8 mouse cellular contexts compared by ENCODE assay signal in the genomic region with DNA sequence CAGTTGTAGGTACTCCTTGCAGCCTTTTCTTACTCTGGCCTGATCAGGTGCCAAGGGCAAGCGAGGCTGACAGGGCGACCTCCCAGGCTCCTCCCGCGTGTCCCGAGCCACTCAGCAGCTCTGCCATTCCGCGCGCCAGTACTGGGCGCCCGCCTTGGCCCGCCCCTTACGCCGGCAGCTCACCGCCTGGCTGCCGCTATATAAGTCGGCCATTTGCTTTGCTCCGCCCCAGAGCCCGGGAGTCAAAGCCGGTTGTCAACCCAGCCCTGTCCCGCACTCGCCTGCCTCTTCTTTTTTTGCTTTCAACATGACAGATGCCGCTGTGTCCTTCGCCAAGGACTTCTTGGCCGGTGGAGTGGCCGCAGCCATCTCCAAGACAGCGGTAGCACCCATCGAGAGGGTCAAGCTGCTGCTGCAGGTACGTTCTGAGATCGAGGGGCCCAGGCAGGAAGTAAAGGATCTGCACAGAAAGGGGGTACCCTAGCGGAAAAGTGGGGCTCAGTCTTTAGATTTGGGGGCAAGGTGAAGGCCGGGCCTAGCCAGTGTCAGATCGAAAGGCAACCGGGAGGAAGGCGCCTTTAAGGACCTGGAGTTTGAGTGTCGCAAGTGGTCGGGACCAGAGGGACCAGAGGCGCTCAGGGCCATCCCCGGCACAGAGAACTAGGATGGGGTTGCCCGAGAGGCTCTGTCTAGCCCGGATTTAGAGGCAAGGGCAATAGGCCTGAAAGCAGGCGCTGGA. TPM values are rescaled to one million over a fixed set of nuclear protein-coding genes. Genes with fewer than 3 reads are reported as not detected.
DNase-seq lines count a peak whose midpoint lies in the region; ATAC-seq and TF ChIP-seq lines count a peak whose summit lies in the region.

Gene Slc25a5, plus strand, starts transcription at position 228 of the 739 bp plus-strand sequence.

- peak within 1 kb of the TSS; percentile 61 for H3K4me2 ChIP-seq in lung, embryonic 14.5 days

- 8% methylated on average over 41 of the region's 41 CpGs for WGBS in cerebellum, adult 2 months
- WGBS in lung, embryonic 14.5 days, result 12% methylated on average over 41 of the region's 41 CpGs

- no peak for TF ChIP-seq EP300 in MEL (IDR thresholded peaks at IDR 0.05; ENCODE audit: low read depth in 1 of 2, low read length in 2 of 2)

- peak within 1 kb of the TSS; percentile 99 for H3K9ac ChIP-seq in MEL (ENCODE audit: control insufficient read depth, low read depth, low read length, poor library complexity, severe bottlenecking)
- H3K9ac ChIP-seq in lung, embryonic 14.5 days, result peak within 1 kb of the TSS; percentile 68

- H3K27me3 ChIP-seq in MEL (ENCODE audit: control insufficient read depth in 1 of 2, insufficient read depth in 2 of 2, low read length in 2 of 2), result no peaks in the 10 kb centered on the region
- H3K27me3 ChIP-seq in cerebellum, adult 2 months (ENCODE audit: control insufficient read depth, insufficient read depth, low read length), result no peaks in the 10 kb centered on the region
- H3K27me3 ChIP-seq in lung, embryonic 14.5 days (ENCODE audit: insufficient read depth, low read length), result no peaks in the 10 kb centered on the region

- H3K79me2 ChIP-seq in MEL (ENCODE audit: control insufficient read depth, insufficient read depth, low read length, poor library complexity), result peaks cover 15% of the 10 kb centered on the region

- peaks cover 3% of the 10 kb centered on the region in 2 experiments; a peak in 3 of 4 replicates for H3K4me1 ChIP-seq in MEL (ENCODE audit: control insufficient read depth in 1 of 2, insufficient read depth in 2 of 2, low read length in 2 of 2)
- peaks cover 3% of the 10 kb centered on the region; the same call in 1 of the 2 replicates for H3K4me1 ChIP-seq in cerebellum, adult 2 months (ENCODE audit: control insufficient read depth, insufficient read depth, low read length)
- H3K4me1 ChIP-seq in lung, embryonic 14.5 days (ENCODE audit: insufficient read depth), result no peaks in the 10 kb centered on the region

- peak; percentile 87 for DNase-seq in MEL (ENCODE audit: low read depth, low spot score)
- peak; percentile 85 to 92 for DNase-seq in cerebellum, adult 2 months
- DNase-seq in forelimb bud, embryonic 11.5 days (ENCODE audit: low read depth, low spot score), result peak; percentile 73
- peak; percentile 89 for DNase-seq in heart, postnatal 4 days
- DNase-seq in layer of hippocampus, adult 8-10 months (ENCODE audit: low spot score in 2 of 2), result peak; percentile 76 to 81
- peak; percentile 91 for DNase-seq in lung, embryonic 14.5 days
- DNase-seq in thymus, adult 18-20 months, result peak; percentile 77 to 83

- H3K27ac ChIP-seq in MEL (ENCODE audit: control insufficient read depth, low read depth, low read length), result peak within 1 kb of the TSS; percentile 93
- H3K27ac ChIP-seq in cerebellum, adult 2 months (ENCODE audit: insufficient read depth, low read length), result peak within 1 kb of the TSS; percentile 95
- H3K27ac ChIP-seq in lung, embryonic 14.5 days (ENCODE audit: low read depth), result peak within 1 kb of the TSS; percentile 92

- peak; percentile 81 to 90 for TF ChIP-seq POLR2A in MEL (IDR thresholded peaks at IDR 0.05; ENCODE audit: control insufficient read depth in 1 of 2, insufficient read depth in 1 of 2, low read depth in 1 of 2, low read length in 2 of 2, poor library complexity in 1 of 2)
- peak; percentile 76 for TF ChIP-seq POLR2A in cerebellum, adult 2 months (IDR thresholded peaks at IDR 0.05; ENCODE audit: borderline replicate concordance, insufficient read depth, low read length)

- peaks cover 1 to 7% of the 10 kb centered on the region in 2 experiments; a peak in 3 of 4 replicates for H3K36me3 ChIP-seq in MEL (ENCODE audit: control insufficient read depth in 1 of 2, insufficient read depth in 2 of 2, low read length in 2 of 2)
- peaks cover 12% of the 10 kb centered on the region; the same call in 1 of the 2 replicates for H3K36me3 ChIP-seq in lung, embryonic 14.5 days (ENCODE audit: insufficient read depth)

- peak within 1 kb of the TSS; percentile 49 to 84 for H3K4me3 ChIP-seq in MEL (ENCODE audit: control insufficient read depth in 1 of 2, insufficient read depth in 1 of 2, low read depth in 2 of 2, low read length in 2 of 2)
- peak within 1 kb of the TSS; percentile 98 for H3K4me3 ChIP-seq in cerebellum, adult 2 months (replicated peaks; ENCODE audit: insufficient read depth, low read depth, low read length)
- peak within 1 kb of the TSS; percentile 60 for H3K4me3 ChIP-seq in lung, embryonic 14.5 days (ENCODE audit: low read depth, low read length)

- peak; percentile 97 for ATAC-seq in lung, embryonic 14.5 days (ENCODE audit: insufficient read depth)
- peak; percentile 88 for ATAC-seq in neutrophil, adult 5-6 weeks (ENCODE audit: extremely low read depth, insufficient number of reproducible peaks, low FRiP score, poor library complexity, severe bottlenecking)

- TF ChIP-seq RAD21 in MEL (IDR thresholded peaks at IDR 0.05; ENCODE audit: low read depth, low read length), result no peak

- no peaks in the 10 kb centered on the region for H3K9me3 ChIP-seq in MEL (replicated peaks; ENCODE audit: insufficient read depth, low read length)
- H3K9me3 ChIP-seq in lung, embryonic 14.5 days (ENCODE audit: low read depth, low read length), result no peaks in the 10 kb centered on the region

- no peak for TF ChIP-seq CTCF in MEL (IDR thresholded peaks at IDR 0.05 in 2 of 3, conservative IDR thresholded peaks at IDR 0.05 in 1 of 3; ENCODE audit: control insufficient read depth in 1 of 3, insufficient read depth in 1 of 3, low read depth in 2 of 3, low read length in 3 of 3, poor library complexity in 1 of 3, severe bottlenecking in 1 of 3)
- TF ChIP-seq CTCF in cerebellum, adult 2 months (IDR thresholded peaks at IDR 0.05; ENCODE audit: borderline replicate concordance, insufficient read depth, low read depth, low read length), result no peak
- TF ChIP-seq CTCF in lung, embryonic 14.5 days (IDR thresholded peaks at IDR 0.05; ENCODE audit: low read depth), result no peak

TF ChIP-seq in MEL, 35 proteins besides CTCF, POLR2A, EP300 and RAD21:
- TF ChIP-seq NELFE (IDR thresholded peaks at IDR 0.05; ENCODE audit: low read depth, low read length) (peak; percentile 71), TCF12 (IDR thresholded peaks at IDR 0.05; ENCODE audit: low read depth, low read length) (0 out of 2 replicates have a peak, but pooled peaks have one; percentile 11), JUND (IDR thresholded peaks at IDR 0.05; ENCODE audit: low read depth, low read length) (no peak), ZMIZ1 (IDR thresholded peaks at IDR 0.05; ENCODE audit: low read depth, low read length) (peak; percentile 81), POLR2AphosphoS2 (IDR thresholded peaks at IDR 0.05; ENCODE audit: low read length) (peak; percentile 75), NRF1 (IDR thresholded peaks at IDR 0.05; ENCODE audit: insufficient read depth, low read depth, low read length, poor library complexity, severe bottlenecking) (0 out of 2 replicates have a peak, but pooled peaks have one; percentile 20), HCFC1 (IDR thresholded peaks at IDR 0.05; ENCODE audit: low read depth, low read length) (peak; percentile 43), TAL1 (IDR thresholded peaks at IDR 0.05; ENCODE audit: low read length) (no peak), POLR2AphosphoS5 (IDR thresholded peaks at IDR 0.05; ENCODE audit: borderline replicate concordance, low read depth, low read length) (no peak), SIN3A (IDR thresholded peaks at IDR 0.05; ENCODE audit: low read length) (peak; percentile 26; the same call in 1 of the 2 replicates), CHD1 (IDR thresholded peaks at IDR 0.05; ENCODE audit: low read depth, low read length) (peak; percentile 72; the same call in 1 of the 2 replicates), TBP (IDR thresholded peaks at IDR 0.05; ENCODE audit: low read depth, low read length) (peak; percentile 92), MXI1 (IDR thresholded peaks at IDR 0.05; ENCODE audit: low read depth, low read length) (0 out of 2 replicates have a peak, but pooled peaks have one; percentile 20)
TF ChIP-seq in MEL: peak in this region for 10.

RNA-seq across cellular contexts. Expression of gene Slc25a5, which starts in this region (rescaled TPM):
- 704 and 776 TPM in 2 replicates for total RNA-seq in MEL (2012; rRNA removed)
- 1,000 to 10,000 TPM in 1 of 2 experiments, 100 to 1,000 TPM in 1; 263 to 1,006 TPM for polyA plus RNA-seq in MEL (2012; ENCODE audit: insufficient read depth in 1 of 2, insufficient read length in 2 of 2, low read depth in 1 of 2, low replicate concordance in 2 of 2, missing spikeins in 1 of 2)
- polyA plus RNA-seq in cerebellum, adult 2 months (2012; rRNA removed), result 684 and 752 TPM in 2 replicates
- 100 to 1,000 TPM; 850 to 928 TPM for total RNA-seq in heart, postnatal 4 days (2021)
- total RNA-seq in layer of hippocampus, adult 8-10 months (2022), result 100 to 1,000 TPM; 319 to 349 (median 332) TPM
- 690 and 709 TPM in 2 replicates for polyA plus RNA-seq in lung, embryonic 14.5 days (2014; fragmentation: Nextera tagmentation; extraction: Ambion mirVana)
- 239 and 243 TPM in 2 replicates for total RNA-seq in neutrophil, adult 5-6 weeks (2017)

Comparison
In these comparisons a context has a peak if more than half of its experiments do, and no peak if none do; other contexts are left out.
1. Peak in every context shown above with its lines: DNase-seq, ATAC-seq, H3K4me3 ChIP-seq and H3K27ac ChIP-seq.